Comparison of ENCODE assay signal across 13 mouse cellular contexts in genomic region chr10:63784808-63785535, GRCm38 (mm10).
DNase-seq lines count a peak whose midpoint lies in the region; ATAC-seq and TF ChIP-seq lines count a peak whose summit lies in the region.
"Had no signal": no experiment of that assay in that cellular context is flagged by ENCODE, and none has a peak within 500 bp of the region (broad histone marks: within the 10 kb centered on the region; RNA-seq: fewer than 3 reads in every experiment).

No protein-coding gene starts in this region.

- no peak for TF ChIP-seq EP300 in lung, postnatal 0 days (IDR thresholded peaks at IDR 0.05)

- no peak overlapping the region for H3K4me2 ChIP-seq in kidney, embryonic 15.5 days
- peak overlapping the region; percentile 39 for H3K4me2 ChIP-seq in heart, embryonic 14.5 days (ENCODE audit: low read length)
- H3K4me2 ChIP-seq in lung, postnatal 0 days (replicated peaks; ENCODE audit: low read depth, low read length), result 0 out of 2 replicates have a peak overlapping the region, but pooled peaks have one; percentile 27

- intact Hi-C loops in left cerebral cortex, postnatal 14 days (cut with DNase I), result no loop called here

- peak; percentile 7 for DNase-seq in adrenal gland, postnatal 10 days
- no peak for DNase-seq in adrenal gland, adult 18-20 months (ENCODE audit: low spot score in 2 of 2)
- DNase-seq in kidney, postnatal 25 days, result no peak
- DNase-seq in lung, postnatal 0 days (ENCODE audit: low spot score), result peak; percentile 61
- DNase-seq in left cerebral cortex, postnatal 14 days (ENCODE audit: low spot score in 2 of 2), result no peak
- DNase-seq in frontal cortex, postnatal 36 days (ENCODE audit: low spot score in 2 of 2), result no peak
- DNase-seq: adrenal gland, adult 2 months; right cerebral cortex, postnatal 25 days had no signal

- TF ChIP-seq CTCF in lung, postnatal 0 days (IDR thresholded peaks at IDR 0.05), result no peak

- no peaks in the 10 kb centered on the region for H3K4me1 ChIP-seq in kidney, embryonic 15.5 days
- peaks cover 2 to 13% of the 10 kb centered on the region in 2 experiments; a peak in 3 of 4 replicates for H3K4me1 ChIP-seq in heart, embryonic 14.5 days (ENCODE audit: control insufficient read depth in 2 of 2, insufficient read depth in 2 of 2, low read length in 2 of 2)
- H3K4me1 ChIP-seq in lung, postnatal 0 days (ENCODE audit: insufficient read depth, low read depth, low read length), result no peaks in the 10 kb centered on the region
- H3K4me1 ChIP-seq: forebrain, embryonic 10.5 days had no signal

- no peak overlapping the region for H3K27ac ChIP-seq in kidney, embryonic 15.5 days
- H3K27ac ChIP-seq in heart, embryonic 14.5 days (replicated peaks in 1 of 2; ENCODE audit: control insufficient read depth in 1 of 2, insufficient read depth in 1 of 2, low read depth in 2 of 2, low read length in 2 of 2), result peak overlapping the region; percentile 14 to 21; a peak in 2 of 4 replicates
- H3K27ac ChIP-seq in lung, postnatal 0 days (ENCODE audit: low read length), result no peak overlapping the region
- H3K27ac ChIP-seq: forebrain, embryonic 10.5 days; heart, adult 2 months had no signal

- WGBS in kidney, embryonic 15.5 days, result 69% methylated on average over 20 of the region's 20 CpGs
- WGBS in heart, embryonic 14.5 days, result 57% methylated on average over 20 of the region's 20 CpGs
- WGBS in lung, postnatal 0 days, result 49% methylated on average over 20 of the region's 20 CpGs

- H3K9ac ChIP-seq in kidney, embryonic 15.5 days, result no peak overlapping the region
- no peak overlapping the region for H3K9ac ChIP-seq in heart, embryonic 14.5 days (ENCODE audit: low read length)
- no peak overlapping the region for H3K9ac ChIP-seq in lung, postnatal 0 days (replicated peaks; ENCODE audit: low read depth)

- ATAC-seq in kidney, embryonic 15.5 days (replicated peaks; ENCODE audit: low FRiP score), result 0 out of 2 replicates have a peak, but pooled peaks have one; percentile 40
- 0 out of 2 replicates have a peak, but pooled peaks have one; percentile 56 for ATAC-seq in heart, embryonic 14.5 days (ENCODE audit: insufficient number of reproducible peaks, insufficient read depth, low FRiP score, low read depth)
- ATAC-seq in lung, postnatal 0 days, result peak; percentile 79
- ATAC-seq: inflammation-experienced regulatory T-cells, adult 6 months had no signal

- H3K36me3 ChIP-seq in kidney, embryonic 15.5 days, result no peaks in the 10 kb centered on the region
- H3K36me3 ChIP-seq in heart, embryonic 14.5 days (ENCODE audit: control insufficient read depth, insufficient read depth, low read length), result no peaks in the 10 kb centered on the region
- H3K36me3 ChIP-seq in lung, postnatal 0 days (ENCODE audit: insufficient read depth, low read length), result no peaks in the 10 kb centered on the region
- H3K36me3 ChIP-seq: forebrain, embryonic 10.5 days had no signal

- no peaks in the 10 kb centered on the region for H3K27me3 ChIP-seq in kidney, embryonic 15.5 days
- no peaks in the 10 kb centered on the region for H3K27me3 ChIP-seq in heart, embryonic 14.5 days (ENCODE audit: control insufficient read depth, insufficient read depth, low read length)
- no peaks in the 10 kb centered on the region for H3K27me3 ChIP-seq in lung, postnatal 0 days (replicated peaks; ENCODE audit: insufficient read depth, low read length)

- no peak overlapping the region for H3K4me3 ChIP-seq in kidney, embryonic 15.5 days (replicated peaks)
- no peak overlapping the region for H3K4me3 ChIP-seq in heart, embryonic 14.5 days (ENCODE audit: control insufficient read depth in 1 of 2, insufficient read depth in 1 of 2, low read depth in 1 of 2, low read length in 2 of 2)
- H3K4me3 ChIP-seq in lung, postnatal 0 days (ENCODE audit: low read depth, low read length), result no peak overlapping the region
- H3K4me3 ChIP-seq: forebrain, embryonic 10.5 days; heart, adult 2 months had no signal

- H3K9me3 ChIP-seq in kidney, embryonic 15.5 days (replicated peaks), result no peaks in the 10 kb centered on the region
- no peaks in the 10 kb centered on the region for H3K9me3 ChIP-seq in heart, embryonic 14.5 days (ENCODE audit: control insufficient read depth, low read length)
- H3K9me3 ChIP-seq in lung, postnatal 0 days (ENCODE audit: low read length), result no peaks in the 10 kb centered on the region
- H3K9me3 ChIP-seq: forebrain, embryonic 10.5 days had no signal

Comparison
In these comparisons a context has a peak if more than half of its experiments do, and no peak if none do; other contexts are left out.
1. DNase-seq: peak in adrenal gland, postnatal 10 days (single experiment) and lung, postnatal 0 days (single experiment); none in adrenal gland, adult 18-20 months (0 of 2), kidney, postnatal 25 days (0 of 2), left cerebral cortex, postnatal 14 days (0 of 2) and frontal cortex, postnatal 36 days (0 of 2).
2. H3K27ac ChIP-seq: peak in heart, embryonic 14.5 days (2 of 2); none in kidney, embryonic 15.5 days (single experiment) and lung, postnatal 0 days (single experiment).
3. Peak in every context shown above with its lines, with median percentiles within 50 percentile points of each other: ATAC-seq.